Mouse (Mus musculus): ENCODE measurements around the gene Gm28510.
"Not testable (repeated sequence)": the region's sequence is repeated elsewhere in the genome, so short reads cannot be mapped to it uniquely, and the experiment has no call there.

The Gm28510 gene

DNA sequence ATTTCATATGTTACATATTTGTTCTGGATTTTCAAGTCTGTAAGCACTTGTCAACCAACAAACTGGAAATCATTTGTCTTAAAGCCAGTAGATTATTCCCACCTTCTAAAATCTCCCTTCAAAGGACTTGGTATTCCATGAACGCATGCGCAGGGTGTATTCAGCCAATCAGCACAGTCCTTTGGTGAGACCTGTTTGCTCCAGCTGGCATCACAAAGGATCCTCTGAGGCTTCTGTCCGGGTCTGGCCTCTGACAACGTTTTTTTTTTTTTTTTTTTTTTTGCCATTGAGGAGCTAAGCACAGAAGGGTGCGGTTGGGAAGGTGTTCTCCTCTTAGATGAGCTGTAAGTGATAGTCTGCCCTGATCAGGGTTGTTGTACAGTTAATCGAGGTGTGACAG, at the start of gene Gm28510:
Gene Gm28510 (plus strand): TSS at position 301 of the 400 bp plus-strand sequence.
- not testable (repeated sequence) for DNase-seq
